Mouse (Mus musculus): ENCODE results near the gene Gm826. TPM values are rescaled to one million over a fixed set of nuclear protein-coding genes. Genes with fewer than 3 reads are reported as not detected.

Gene Gm826
- 0.31 TPM in 1 of 2 replicates, not detected in the other for polyA plus RNA-seq (2015; fragmentation: Nextera tagmentation; extraction: Ambion mirVana)

DNA sequence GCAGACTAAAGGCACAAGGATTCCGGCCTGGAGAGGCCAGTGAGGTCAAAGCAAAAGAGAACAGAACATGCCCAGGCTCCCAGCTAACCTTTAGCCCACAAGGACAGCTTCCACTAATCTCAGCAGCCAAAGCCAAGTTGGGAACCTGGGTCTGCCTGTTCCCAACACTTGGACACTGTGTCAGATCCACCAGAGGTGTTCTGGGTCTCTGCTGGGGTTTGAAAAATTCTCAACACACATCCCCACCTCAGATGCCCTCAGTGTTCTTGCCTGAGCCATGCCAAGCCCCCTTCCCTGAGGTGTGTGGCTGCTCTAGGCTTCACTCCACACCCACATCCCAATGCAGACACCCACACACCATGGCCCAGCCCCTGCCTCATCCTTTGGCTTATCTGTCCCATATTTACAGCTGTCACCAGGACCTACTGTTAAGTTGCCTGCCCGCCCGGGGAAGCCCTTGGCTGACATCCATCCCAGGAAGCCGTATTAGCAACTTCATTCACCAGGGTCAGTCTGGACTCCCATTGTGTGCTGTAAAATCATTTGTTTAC lies at the start of gene Gm826:
Gene Gm826, minus strand, starts transcription at position 52 of the 551 bp plus-strand sequence.
- Histone ChIP-seq H3K9ac (no peak within 1 kb of the TSS), H3K4me3 (no peak within 1 kb of the TSS), H3K27me3 (no peaks in the 10 kb centered on the region; the same call in 1 of the 2 replicates), H3K4me2 (no peak within 1 kb of the TSS), H3K27ac (no peak within 1 kb of the TSS), H3K9me3 (replicated peaks) (no peaks in the 10 kb centered on the region), H3K36me3 (ENCODE audit: poor library complexity, severe bottlenecking) (no peaks in the 10 kb centered on the region), H3K4me1 (peaks cover 6% of the 10 kb centered on the region)
- 47% methylated on average over 4 of the region's 4 CpGs for WGBS
- no peak for ATAC-seq

GRCm38 (mm10) chr2:160383418-160383817 lies 49.5 kb upstream of the Gm826 start:
- 70% methylated on average over 3 of the region's 3 CpGs for WGBS
- H3K4me3 ChIP-seq, result no peak overlapping the region
- no peaks in the 10 kb centered on the region for H3K9me3 ChIP-seq (replicated peaks)
- no peak overlapping the region for H3K4me2 ChIP-seq
- no peak for ATAC-seq
- H3K27ac ChIP-seq, result no peak overlapping the region
- H3K36me3 ChIP-seq (ENCODE audit: poor library complexity, severe bottlenecking), result no peaks in the 10 kb centered on the region
- H3K27me3 ChIP-seq, result no peaks in the 10 kb centered on the region
- H3K4me1 ChIP-seq, result peaks cover 3% of the 10 kb centered on the region
- no peak overlapping the region for H3K9ac ChIP-seq

- 44% methylated on average over 4 of the region's 4 CpGs for WGBS
- peaks cover 6% of the 10 kb centered on the region; the same call in 1 of the 2 replicates for H3K4me1 ChIP-seq
- H3K27me3 ChIP-seq, result peaks cover 31% of the 10 kb centered on the region
- no peaks in the 10 kb centered on the region for H3K36me3 ChIP-seq (ENCODE audit: poor library complexity, severe bottlenecking)
- no peak overlapping the region for H3K9ac ChIP-seq
- H3K4me3 ChIP-seq, result no peak overlapping the region
- H3K9me3 ChIP-seq (replicated peaks), result no peaks in the 10 kb centered on the region
- no peak overlapping the region for H3K4me2 ChIP-seq
- no peak for ATAC-seq
- no peak overlapping the region for H3K27ac ChIP-seq
Measured at GRCm38 (mm10) chr2:160378271-160378670, 44.3 kb upstream of the Gm826 start.

DNA sequence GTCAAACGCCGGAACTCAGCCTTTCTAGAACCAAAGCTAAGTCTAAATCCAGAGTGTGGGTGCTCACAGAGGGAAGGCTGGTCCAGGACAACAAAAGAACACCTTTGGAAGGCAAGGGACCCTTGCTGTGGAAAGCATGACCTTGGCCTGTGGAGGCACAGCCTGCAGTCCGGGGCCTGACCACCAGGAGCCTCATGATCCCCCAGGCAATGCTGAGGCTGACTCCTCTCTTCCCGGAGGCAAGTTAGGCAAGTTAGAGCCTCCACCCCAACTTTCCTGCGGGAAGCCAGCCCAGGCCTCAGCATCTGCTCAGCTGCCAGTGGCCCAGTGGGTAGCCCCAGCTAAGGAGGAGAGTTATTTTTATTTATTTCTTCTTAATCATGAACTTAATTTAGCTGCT lies 42.3 kb upstream of the Gm826 start:
- Histone ChIP-seq H3K27ac (no peak overlapping the region), H3K9me3 (replicated peaks) (no peaks in the 10 kb centered on the region), H3K4me3 (no peak overlapping the region), H3K27me3 (peaks cover 51% of the 10 kb centered on the region), H3K9ac (no peak overlapping the region), H3K4me2 (no peak overlapping the region), H3K36me3 (ENCODE audit: poor library complexity, severe bottlenecking) (no peaks in the 10 kb centered on the region), H3K4me1 (peaks cover 6% of the 10 kb centered on the region; the same call in 1 of the 2 replicates)
- WGBS, result 39% methylated on average over 5 of the region's 5 CpGs
- ATAC-seq, result no peak

DNA sequence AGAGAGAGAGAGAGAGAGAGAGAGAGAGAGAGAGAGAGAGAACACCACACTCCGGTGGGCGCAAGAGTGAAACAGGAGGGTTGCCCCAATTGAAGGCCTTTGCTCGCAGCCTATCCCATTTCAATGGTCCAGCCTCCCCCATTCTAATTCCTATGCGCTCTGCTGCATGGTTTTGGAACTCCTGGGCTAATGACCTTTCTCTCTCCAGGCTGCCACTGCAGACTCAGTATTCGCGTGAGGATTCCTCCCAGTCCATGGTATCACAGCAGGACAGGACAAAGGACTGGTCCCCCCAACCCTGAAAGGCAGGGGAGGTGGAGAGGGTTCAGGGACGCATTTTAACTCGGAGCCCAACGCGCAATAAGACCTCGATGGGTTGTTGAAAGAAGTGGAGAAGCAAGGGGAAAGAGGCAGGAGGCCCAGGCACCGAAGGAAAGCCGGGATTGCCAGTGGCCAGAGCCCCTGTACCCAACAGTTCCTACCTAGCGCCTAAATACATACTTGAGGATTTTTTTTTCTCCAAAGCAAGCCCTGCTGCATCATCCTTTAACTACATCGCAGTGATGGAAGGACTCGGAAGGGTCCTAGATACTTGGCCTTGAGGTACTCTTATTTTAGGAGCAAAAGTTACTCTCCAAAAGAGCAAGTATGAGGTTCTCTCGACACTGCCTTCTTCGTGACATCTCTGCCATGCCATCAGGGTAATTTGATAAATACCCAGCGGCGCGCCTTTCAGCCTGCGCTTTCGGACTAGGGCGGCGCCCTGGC lies 35.9 kb upstream of the Gm826 start:
- ATAC-seq, result no peak
- WGBS, result 2% methylated on average over 25 of the region's 25 CpGs
- H3K4me3 ChIP-seq, result peak overlapping the region; percentile 32; the same call in 1 of the 2 replicates
- H3K27me3 ChIP-seq, result peaks cover 84% of the 10 kb centered on the region
- peak overlapping the region; percentile 89 for H3K4me2 ChIP-seq
- H3K4me1 ChIP-seq, result peaks cover 44% of the 10 kb centered on the region
- H3K27ac ChIP-seq, result no peak overlapping the region
- no peaks in the 10 kb centered on the region for H3K36me3 ChIP-seq (ENCODE audit: poor library complexity, severe bottlenecking)
- H3K9me3 ChIP-seq (replicated peaks), result no peaks in the 10 kb centered on the region
- no peak overlapping the region for H3K9ac ChIP-seq

GRCm38 (mm10) chr2:160368422-160369357 lies 34.7 kb upstream of the Gm826 start:
- under 1% methylated on average over 52 of the region's 52 CpGs for WGBS
- Histone ChIP-seq H3K4me2 (peak overlapping the region; percentile 89), H3K4me1 (peaks cover 48% of the 10 kb centered on the region), H3K4me3 (peak overlapping the region; percentile 32), H3K36me3 (ENCODE audit: poor library complexity, severe bottlenecking) (no peaks in the 10 kb centered on the region), H3K9me3 (replicated peaks) (no peaks in the 10 kb centered on the region), H3K27ac (no peak overlapping the region), H3K9ac (peak overlapping the region; percentile 16), H3K27me3 (peaks cover 80% of the 10 kb centered on the region)
- ATAC-seq, result no peak

- WGBS, result under 1% methylated on average over 45 of the region's 45 CpGs
- Histone ChIP-seq H3K27ac (peak overlapping the region; percentile 91), H3K9me3 (replicated peaks) (no peaks in the 10 kb centered on the region), H3K4me1 (peaks cover 48% of the 10 kb centered on the region), H3K4me2 (peak overlapping the region; percentile 89), H3K4me3 (peak overlapping the region; percentile 63), H3K27me3 (peaks cover 79% of the 10 kb centered on the region), H3K36me3 (ENCODE audit: poor library complexity, severe bottlenecking) (no peaks in the 10 kb centered on the region), H3K9ac (peak overlapping the region; percentile 86)
- peak; percentile 72 for ATAC-seq
Measured at GRCm38 (mm10) chr2:160367448-160368208, 33.7 kb upstream of the Gm826 start.

GRCm38 (mm10) chr2:160366980-160367338 lies 33.0 kb upstream of the Gm826 start, which contains the start of gene Mafb:
TSS of gene Mafb (minus strand) at chr2:160367065.
- peaks cover 48% of the 10 kb centered on the region for H3K4me1 ChIP-seq
- under 1% methylated on average over 34 of the region's 37 CpGs for WGBS
- H3K4me2 ChIP-seq, result peak within 1 kb of the TSS; percentile 89
- peak within 1 kb of the TSS; percentile 86 for H3K9ac ChIP-seq
- H3K4me3 ChIP-seq, result peak within 1 kb of the TSS; percentile 63
- no peaks in the 10 kb centered on the region for H3K9me3 ChIP-seq (replicated peaks)
- no peaks in the 10 kb centered on the region for H3K36me3 ChIP-seq (ENCODE audit: poor library complexity, severe bottlenecking)
- peak within 1 kb of the TSS; percentile 91 for H3K27ac ChIP-seq
- peaks cover 79% of the 10 kb centered on the region for H3K27me3 ChIP-seq
- peak; percentile 94 for ATAC-seq

- ATAC-seq, result peak; percentile 8
- H3K4me2 ChIP-seq, result peak overlapping the region; percentile 89
- H3K4me1 ChIP-seq, result peaks cover 48% of the 10 kb centered on the region
- no peaks in the 10 kb centered on the region for H3K9me3 ChIP-seq (replicated peaks)
- H3K9ac ChIP-seq, result peak overlapping the region; percentile 86
- no peaks in the 10 kb centered on the region for H3K36me3 ChIP-seq (ENCODE audit: poor library complexity, severe bottlenecking)
- H3K27ac ChIP-seq, result peak overlapping the region; percentile 91
- WGBS, result under 1% methylated on average over 93 of the region's 95 CpGs
- H3K4me3 ChIP-seq, result peak overlapping the region; percentile 63
- H3K27me3 ChIP-seq, result peaks cover 79% of the 10 kb centered on the region
Measured at GRCm38 (mm10) chr2:160366111-160366979, 32.4 kb upstream of the Gm826 start.

GRCm38 (mm10) chr2:160365107-160365911 lies 31.3 kb upstream of the Gm826 start:
- Histone ChIP-seq H3K4me3 (peak overlapping the region; percentile 63), H3K4me1 (peaks cover 48% of the 10 kb centered on the region), H3K4me2 (peak overlapping the region; percentile 89), H3K27me3 (peaks cover 79% of the 10 kb centered on the region), H3K9me3 (replicated peaks) (no peaks in the 10 kb centered on the region), H3K27ac (no peak overlapping the region), H3K36me3 (ENCODE audit: poor library complexity, severe bottlenecking) (no peaks in the 10 kb centered on the region), H3K9ac (peak overlapping the region; percentile 86)
- no peak for ATAC-seq
- 1% methylated on average over 50 of the region's 50 CpGs for WGBS
